Mouse (Mus musculus): Measurements from ENCODE around the gene Clrn2.

The Clrn2 gene

GRCm38 (mm10) chr5:45449831-45450716 is 3.5 kb upstream of the Clrn2 start, which contains the start of gene Qdpr:
TSS of gene Qdpr (minus strand) at chr5:45450236.
- DNase-seq (ENCODE audit: low spot score in 2 of 2) = peak; percentile 87 to 95

DNA sequence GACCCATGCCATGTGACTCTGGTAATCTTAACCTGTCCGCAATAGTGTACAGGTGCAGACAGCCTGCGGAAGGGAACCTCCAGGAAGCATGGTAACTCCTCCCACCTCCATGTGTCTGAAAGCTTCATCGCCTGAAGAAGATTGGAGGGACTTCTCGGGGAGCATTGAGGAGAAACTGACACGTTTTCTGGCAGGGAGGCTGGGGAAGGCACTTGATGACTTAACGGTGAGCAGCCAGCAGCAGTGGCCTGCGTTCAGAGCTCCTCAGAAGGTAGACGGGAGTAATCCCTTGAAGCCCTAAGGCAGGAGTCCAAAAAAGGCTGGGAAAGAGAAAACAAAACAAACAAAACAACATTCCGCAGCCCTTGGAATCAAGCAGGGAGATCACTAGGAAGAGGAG is 905 bp downstream of the Clrn2 start:
- DNase-seq (ENCODE audit: low spot score in 2 of 2) = no peak

- DNase-seq (ENCODE audit: low spot score in 2 of 2) = no peak
Measured at GRCm38 (mm10) chr5:45472880-45473450, 19.4 kb downstream of the Clrn2 start.

DNA sequence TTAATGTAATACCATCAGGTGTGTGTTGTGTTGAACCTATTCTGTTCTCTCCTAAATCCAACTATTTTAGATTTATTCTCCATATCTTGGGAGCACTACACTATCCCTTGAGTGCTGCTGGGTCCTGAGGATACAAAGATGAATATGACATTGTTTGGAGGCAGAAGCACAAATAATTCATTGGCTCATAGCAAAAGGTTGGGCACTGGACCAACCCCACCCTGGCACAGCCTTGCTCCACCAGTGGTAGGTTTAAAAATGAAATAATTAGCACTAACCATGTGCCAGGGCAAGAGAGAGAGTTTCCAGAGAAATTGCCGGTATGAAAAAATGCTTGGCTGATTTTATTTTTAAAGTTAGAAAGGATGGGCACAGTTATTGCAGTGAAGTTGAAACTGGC is 20.0 kb downstream of the Clrn2 start:
- DNase-seq (ENCODE audit: low spot score in 2 of 2) = no peak

DNA sequence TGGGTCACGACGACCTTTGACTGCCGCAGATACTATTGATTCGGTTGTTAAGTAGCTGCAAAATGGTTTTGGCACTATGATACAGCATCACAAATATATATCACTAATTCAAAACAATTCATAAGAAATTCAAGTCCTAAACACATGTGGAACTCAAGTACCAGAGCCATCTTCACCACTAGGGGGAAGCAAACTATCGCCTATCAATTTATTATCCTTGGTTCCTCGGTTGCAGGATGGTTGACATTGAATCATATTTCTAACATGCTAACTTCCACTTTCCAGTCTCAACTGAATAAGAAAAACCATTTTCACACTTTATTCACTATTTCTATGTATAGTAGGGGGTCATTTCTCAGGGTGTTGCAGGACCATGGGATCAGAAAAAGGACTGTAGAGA is 20.7 kb downstream of the Clrn2 start:
- DNase-seq (ENCODE audit: low spot score in 2 of 2) = peak in 1 of 2 experiments; percentile 80

DNA sequence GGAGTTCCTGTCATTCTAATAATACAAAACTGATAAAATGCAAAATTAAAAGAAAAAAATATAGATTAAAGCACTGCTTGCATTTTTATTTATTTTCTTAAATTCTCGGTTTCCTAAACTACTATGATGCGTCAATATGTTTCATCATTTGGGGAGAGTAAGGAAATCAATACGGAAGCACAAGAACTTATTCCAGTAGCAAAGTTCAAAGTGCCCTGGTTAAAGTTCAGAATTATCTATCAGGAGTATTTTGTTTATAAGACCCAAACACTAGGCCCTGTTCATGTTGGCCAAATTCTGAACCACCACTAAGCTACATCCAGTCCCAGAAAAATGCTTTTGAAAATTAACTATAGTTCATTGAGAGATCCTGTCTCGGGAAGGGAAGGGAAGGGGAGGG is 21.2 kb downstream of the Clrn2 start:
- no peak for DNase-seq (ENCODE audit: low spot score in 2 of 2)

GRCm38 (mm10) chr5:45475771-45476170 is 22.2 kb downstream of the Clrn2 start:
- DNase-seq (ENCODE audit: low spot score in 2 of 2) = no peak

GRCm38 (mm10) chr5:45476288-45476687 is 22.7 kb downstream of the Clrn2 start:
- peak; percentile 23 to 41 for DNase-seq (ENCODE audit: low spot score in 2 of 2)

DNA sequence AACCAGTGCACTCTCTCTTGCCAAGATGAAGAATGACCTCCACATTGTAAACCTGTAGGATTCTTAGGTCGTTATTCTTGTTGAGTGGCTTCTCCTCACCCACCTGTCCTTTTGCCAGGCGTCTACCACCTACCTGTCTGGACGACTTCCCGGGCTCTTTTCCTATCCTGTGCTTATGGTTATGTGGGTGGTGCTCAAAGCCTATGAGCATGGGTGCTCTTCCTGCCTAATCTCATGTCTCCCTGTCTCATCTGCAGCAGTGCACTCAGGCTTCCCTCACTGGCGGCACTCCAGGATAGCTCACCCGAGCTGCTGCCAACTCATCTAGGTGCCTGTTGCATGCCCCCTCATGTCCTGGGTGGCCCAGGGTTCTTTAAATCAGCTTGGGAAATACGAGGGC is 24.1 kb downstream of the Clrn2 start:
- DNase-seq (ENCODE audit: low spot score in 2 of 2) = no peak

DNA sequence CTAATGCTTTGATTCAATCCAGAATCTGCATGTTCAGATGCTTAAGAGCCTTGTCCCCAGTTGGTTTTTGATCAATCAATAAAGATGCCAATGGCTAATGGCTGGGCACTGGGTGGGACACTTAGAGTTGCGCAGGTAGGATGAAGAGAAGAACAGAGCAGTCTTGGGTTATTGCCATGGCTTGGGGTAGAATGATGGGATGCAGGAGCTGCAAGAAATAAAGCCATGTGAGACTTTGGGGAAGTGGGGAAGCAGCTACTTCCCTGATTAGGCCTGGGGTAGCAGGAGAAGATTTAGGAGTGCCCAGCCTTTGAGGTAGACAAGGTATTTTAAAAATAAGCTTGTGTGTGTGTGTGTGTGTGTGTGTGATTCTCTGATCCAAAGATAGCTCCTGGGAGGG is 26.5 kb downstream of the Clrn2 start:
- no peak for DNase-seq (ENCODE audit: low spot score in 2 of 2)

- DNase-seq (ENCODE audit: low spot score in 2 of 2) = no peak
Measured at GRCm38 (mm10) chr5:45481125-45481524, 27.6 kb downstream of the Clrn2 start.

GRCm38 (mm10) chr5:45482607-45483006 is 29.1 kb downstream of the Clrn2 start:
- DNase-seq (ENCODE audit: low spot score in 2 of 2) = no peak

DNA sequence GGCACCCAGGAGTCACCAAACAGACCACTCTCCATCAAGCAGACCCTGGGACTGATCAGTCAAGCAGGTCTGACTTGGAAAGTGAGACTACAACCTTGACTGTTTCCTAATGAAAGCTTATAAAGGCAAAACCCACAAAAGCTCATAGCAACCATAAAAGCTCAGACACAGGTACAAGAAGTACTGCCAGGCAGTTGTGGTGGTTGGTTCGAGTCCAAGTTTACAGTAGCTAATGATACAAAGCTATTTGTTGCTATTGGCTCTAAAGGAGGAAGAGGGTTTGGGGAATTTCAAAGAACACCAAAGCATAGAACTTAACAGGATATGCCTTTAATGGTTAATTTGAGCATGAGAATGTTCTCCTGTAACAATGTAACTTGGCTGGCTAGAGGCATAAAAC is 30.1 kb downstream of the Clrn2 start:
- DNase-seq (ENCODE audit: low spot score in 2 of 2) = no peak

DNA sequence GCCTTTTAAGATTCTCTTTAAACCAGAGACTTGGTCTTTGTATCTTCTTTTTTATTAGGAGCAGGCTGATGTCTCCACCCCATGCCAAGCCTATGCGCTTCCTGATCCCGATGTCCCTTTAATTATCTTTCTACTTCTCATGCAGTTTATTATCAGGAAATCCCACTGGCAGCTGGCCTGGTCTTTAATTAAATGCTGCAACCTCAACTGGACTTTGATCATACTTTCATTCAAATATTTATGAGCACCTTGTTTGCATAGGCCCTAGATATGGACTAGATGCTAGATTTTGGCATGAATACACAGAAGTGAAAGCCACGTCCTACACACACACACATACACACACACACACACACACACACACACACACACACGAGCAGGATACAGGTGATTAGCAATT is 38.2 kb downstream of the Clrn2 start:
- DNase-seq (ENCODE audit: low spot score in 2 of 2) = no peak

- DNase-seq (ENCODE audit: low spot score in 2 of 2) = peak; percentile 96 to 97
Measured at GRCm38 (mm10) chr5:45493191-45494092, 39.9 kb downstream of the Clrn2 start, which contains the start of gene Lap3. TSS of gene Lap3 (plus strand) at chr5:45493374.

DNA sequence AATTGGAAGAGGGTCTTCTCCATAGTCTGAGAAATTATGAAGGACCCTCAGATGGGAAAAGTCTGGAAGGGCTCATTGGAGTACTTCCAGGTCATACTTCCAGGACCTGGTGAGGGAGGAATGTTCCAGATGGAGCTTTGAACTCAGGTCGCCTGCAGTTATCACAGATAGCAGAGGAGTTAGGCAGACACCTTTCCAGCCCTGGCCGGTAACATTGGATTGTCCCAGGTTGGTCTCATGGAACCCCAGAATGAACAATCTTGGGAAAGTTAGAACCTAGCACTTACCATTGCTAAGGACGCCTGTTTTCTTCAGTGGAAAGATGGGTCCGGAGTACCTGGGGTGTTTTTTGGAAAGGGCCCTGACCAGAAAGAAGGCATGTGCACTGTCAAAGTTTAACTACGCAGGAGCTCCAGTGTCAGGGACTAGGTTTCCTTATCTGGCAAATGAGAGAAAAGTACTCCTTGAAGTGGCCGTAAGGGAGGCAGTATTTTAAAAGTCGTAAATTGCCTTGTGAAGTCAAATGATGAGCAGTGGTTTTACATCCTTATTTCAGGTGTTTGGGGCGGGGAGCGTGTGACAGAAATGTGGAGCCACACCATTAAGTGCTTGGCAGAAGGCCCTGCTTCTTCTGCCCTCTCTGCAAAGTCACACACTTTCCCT is 40.7 kb downstream of the Clrn2 start:
- DNase-seq (ENCODE audit: low spot score in 2 of 2) = no peak

DNA sequence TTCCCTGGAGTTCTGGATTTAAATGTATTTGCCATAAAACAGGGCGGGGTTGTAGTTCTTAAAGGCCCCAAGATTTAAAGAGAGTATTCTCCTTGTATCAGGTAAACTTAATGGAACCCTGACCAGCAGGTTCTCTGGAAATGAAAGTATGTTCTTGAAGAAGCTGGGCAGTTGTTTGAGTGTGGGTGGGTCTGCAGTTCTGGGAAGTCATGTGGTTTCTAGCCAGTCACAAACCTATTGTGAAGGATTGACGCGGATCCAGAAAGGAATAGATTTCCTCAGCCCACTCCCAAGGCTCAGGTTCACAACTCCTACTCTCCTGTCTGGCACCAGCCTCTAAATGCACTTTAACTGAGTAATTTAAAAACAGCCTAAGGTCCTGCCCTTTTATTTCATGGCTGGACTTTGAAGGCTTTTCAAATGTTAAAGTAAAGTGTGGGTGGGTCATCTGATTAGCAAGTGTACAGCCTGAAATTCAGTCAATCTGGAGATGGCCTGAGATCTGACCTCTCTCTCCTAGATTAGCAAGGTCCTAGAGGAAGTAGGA is 42.0 kb downstream of the Clrn2 start:
- no peak for DNase-seq (ENCODE audit: low spot score in 2 of 2)

- DNase-seq (ENCODE audit: low spot score in 2 of 2) = no peak
Measured at GRCm38 (mm10) chr5:45496042-45496441, 42.5 kb downstream of the Clrn2 start.

- DNase-seq (ENCODE audit: low spot score in 2 of 2) = no peak
Measured at GRCm38 (mm10) chr5:45496479-45496878, 42.9 kb downstream of the Clrn2 start.

GRCm38 (mm10) chr5:45496930-45497550 is 43.5 kb downstream of the Clrn2 start:
- DNase-seq (ENCODE audit: low spot score in 2 of 2) = no peak

- DNase-seq (ENCODE audit: low spot score in 2 of 2) = no peak
Measured at GRCm38 (mm10) chr5:45497564-45497963, 44.0 kb downstream of the Clrn2 start.

All from frontal cortex, postnatal 36 days (tissue).